Mouse (Mus musculus): Measurements from ENCODE around the gene Grb10.

- TF ChIP-seq POLR2A (IDR thresholded peaks at IDR 0.05; ENCODE audit: extremely low read depth, insufficient read depth, low read length), result no peak
- no peak for TF ChIP-seq CTCF (IDR thresholded peaks at IDR 0.05; ENCODE audit: extremely low read depth, insufficient read depth, low read length)
These were observed 108.0 kb downstream of the Grb10 start for GRCm38 (mm10) chr11:11930527-11930926.

Data from cortical plate, adult 2 months (tissue).